Mouse (Mus musculus): Measurements from ENCODE around the gene Inf2. TPM values are rescaled to one million over a fixed set of nuclear protein-coding genes. Genes with fewer than 3 reads are reported as not detected.

Inf2 gene
- polyA plus RNA-seq, 1 experiment from 2014 or later = 1.3 TPM

- Histone ChIP-seq H3K9me3 (no peaks in the 10 kb centered on the region), H3K27me3 (ENCODE audit: poor library complexity, severe bottlenecking) (no peaks in the 10 kb centered on the region), H3K4me1 (peaks cover 62% of the 10 kb centered on the region), H3K4me3 (peak overlapping the region; percentile 30; the same call in 1 of the 2 replicates), H3K27ac (peak overlapping the region; percentile 87), H3K36me3 (replicated peaks) (peaks cover 100% of the 10 kb centered on the region)
- WGBS = 93% methylated on average over 3 of the region's 3 CpGs
- DNase-seq (ENCODE audit: extremely low spot score, low spot score) = no peak
Measured at GRCm38 (mm10) chr12:112661327-112661605, 72.7 kb downstream of the Inf2 start.

GRCm38 (mm10) chr12:112661851-112662250, 73.3 kb downstream of the Inf2 start:
- Histone ChIP-seq H3K4me3 (no peak overlapping the region), H3K36me3 (replicated peaks) (peaks cover 100% of the 10 kb centered on the region), H3K9me3 (no peaks in the 10 kb centered on the region), H3K27ac (peak overlapping the region; percentile 87), H3K4me1 (peaks cover 64% of the 10 kb centered on the region), H3K27me3 (ENCODE audit: poor library complexity, severe bottlenecking) (no peaks in the 10 kb centered on the region)
- WGBS = 89% methylated on average over 9 of the region's 9 CpGs
- DNase-seq (ENCODE audit: extremely low spot score, low spot score) = no peak

GRCm38 (mm10) chr12:112663303-112663702, 74.7 kb downstream of the Inf2 start:
- no peaks in the 10 kb centered on the region for H3K9me3 ChIP-seq
- DNase-seq (ENCODE audit: extremely low spot score, low spot score) = no peak
- no peak overlapping the region for H3K4me3 ChIP-seq
- peaks cover 100% of the 10 kb centered on the region for H3K36me3 ChIP-seq (replicated peaks)
- peaks cover 71% of the 10 kb centered on the region for H3K4me1 ChIP-seq
- H3K27me3 ChIP-seq (ENCODE audit: poor library complexity, severe bottlenecking) = no peaks in the 10 kb centered on the region
- H3K27ac ChIP-seq = peak overlapping the region; percentile 82
- 92% methylated on average over 11 of the region's 11 CpGs for WGBS

GRCm38 (mm10) chr12:112663716-112664115, 75.1 kb downstream of the Inf2 start:
- Histone ChIP-seq H3K27ac (peak overlapping the region; percentile 82), H3K4me1 (peaks cover 71% of the 10 kb centered on the region), H3K27me3 (ENCODE audit: poor library complexity, severe bottlenecking) (no peaks in the 10 kb centered on the region), H3K9me3 (no peaks in the 10 kb centered on the region), H3K36me3 (replicated peaks) (peaks cover 100% of the 10 kb centered on the region), H3K4me3 (no peak overlapping the region)
- 94% methylated on average over 12 of the region's 12 CpGs for WGBS
- DNase-seq (ENCODE audit: extremely low spot score, low spot score) = no peak

- peaks cover 100% of the 10 kb centered on the region for H3K36me3 ChIP-seq (replicated peaks)
Measured at GRCm38 (mm10) chr12:112664124-112664523, 75.5 kb downstream of the Inf2 start.

GRCm38 (mm10) chr12:112664656-112665055, 76.1 kb downstream of the Inf2 start:
- H3K36me3 ChIP-seq (replicated peaks) = peaks cover 100% of the 10 kb centered on the region

More at GRCm38 (mm10) chr12:112664124-112664523, 75.5 kb downstream of the Inf2 start:
- Histone ChIP-seq H3K4me1 (peaks cover 71% of the 10 kb centered on the region), H3K4me3 (no peak overlapping the region), H3K27ac (peak overlapping the region; percentile 82), H3K9me3 (no peaks in the 10 kb centered on the region), H3K27me3 (ENCODE audit: poor library complexity, severe bottlenecking) (no peaks in the 10 kb centered on the region)
- 64% methylated on average over 2 of the region's 2 CpGs for WGBS
- DNase-seq (ENCODE audit: extremely low spot score, low spot score) = no peak

More at GRCm38 (mm10) chr12:112664656-112665055, 76.1 kb downstream of the Inf2 start:
- WGBS = 85% methylated on average over 5 of the region's 5 CpGs
- Histone ChIP-seq H3K27me3 (ENCODE audit: poor library complexity, severe bottlenecking) (no peaks in the 10 kb centered on the region), H3K4me1 (peaks cover 73% of the 10 kb centered on the region), H3K4me3 (no peak overlapping the region), H3K9me3 (no peaks in the 10 kb centered on the region), H3K27ac (peak overlapping the region; percentile 82)
- no peak for DNase-seq (ENCODE audit: extremely low spot score, low spot score)

Small RNA genes lying within 50 kb of the gene (microRNA-seq; reads per million reads assigned to microRNA genes)
- gene Mir6939 = 1.2 reads per million

Other genes starting within 250 kb of the Inf2 start
- not detected in 2 replicates for gene A530016L24Rik, start 99.3 kb upstream of the Inf2 start, polyA plus RNA-seq (2016; fragmentation: Nextera tagmentation; extraction: Ambion mirVana)
- gene Tmem179, start 72.0 kb upstream of the Inf2 start, polyA plus RNA-seq (2016; fragmentation: Nextera tagmentation; extraction: Ambion mirVana) = 0.55 and 0.89 TPM in 2 replicates
- 4.9 and 6.6 TPM in 2 replicates for gene Adssl1, start 31.3 kb downstream of the Inf2 start, polyA plus RNA-seq (2016; fragmentation: Nextera tagmentation; extraction: Ambion mirVana)
- gene Siva1, start 55.9 kb downstream of the Inf2 start, polyA plus RNA-seq (2016; fragmentation: Nextera tagmentation; extraction: Ambion mirVana) = 361 and 369 TPM in 2 replicates
- gene Akt1, start 86.1 kb downstream of the Inf2 start, polyA plus RNA-seq (2016; fragmentation: Nextera tagmentation; extraction: Ambion mirVana) = 39.2 and 41.9 TPM in 2 replicates
- 4.1 and 4.3 TPM in 2 replicates for gene Zbtb42, start 90.0 kb downstream of the Inf2 start, polyA plus RNA-seq (2016; fragmentation: Nextera tagmentation; extraction: Ambion mirVana)
- gene Cep170b, start 131.7 kb downstream of the Inf2 start, polyA plus RNA-seq (2016; fragmentation: Nextera tagmentation; extraction: Ambion mirVana) = 5.9 and 7.9 TPM in 2 replicates
- 3.8 and 3.9 TPM in 2 replicates for gene Pld4, start 171.9 kb downstream of the Inf2 start, polyA plus RNA-seq (2016; fragmentation: Nextera tagmentation; extraction: Ambion mirVana)
- 0.05 and 0.11 TPM in 2 replicates for gene Ahnak2, start 213.9 kb downstream of the Inf2 start, polyA plus RNA-seq (2016; fragmentation: Nextera tagmentation; extraction: Ambion mirVana)
- 11.3 and 12.3 TPM in 2 replicates for gene Clba1, start 220.2 kb downstream of the Inf2 start, polyA plus RNA-seq (2016; fragmentation: Nextera tagmentation; extraction: Ambion mirVana)
- 189 and 199 TPM in 2 replicates for gene Cdca4, start 240.6 kb downstream of the Inf2 start, polyA plus RNA-seq (2016; fragmentation: Nextera tagmentation; extraction: Ambion mirVana)

All from forebrain, embryonic 10.5 days (tissue).